Mouse (Mus musculus): Measurements from ENCODE around the gene Stox2. TPM values are rescaled to one million over a fixed set of nuclear protein-coding genes. Genes with fewer than 3 reads are reported as not detected.

Gene Stox2
- total RNA-seq, 2 experiments from 2014 or later = 85.0 to 89.4 TPM

DNA sequence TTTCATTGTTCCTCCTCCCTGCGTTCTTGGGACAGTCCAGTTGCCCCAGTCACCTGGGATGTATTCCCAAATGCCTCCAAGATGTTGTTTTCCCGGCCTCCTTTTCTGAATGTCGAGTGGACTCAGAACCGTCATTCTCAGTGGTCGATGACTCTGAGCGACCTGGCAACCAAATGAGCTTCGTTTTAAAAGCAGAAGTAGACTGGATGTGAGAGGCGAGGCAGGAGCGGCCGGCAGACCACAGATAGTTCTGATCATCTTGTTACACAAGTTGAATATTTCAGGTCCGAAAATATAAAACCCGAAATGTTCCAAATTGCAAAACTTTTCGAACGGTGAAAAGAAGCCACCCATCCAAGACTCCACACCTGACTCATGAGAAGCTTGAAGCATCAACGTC, 76.2 kb downstream of the Stox2 start:
- no peak for DNase-seq (ENCODE audit: extremely low spot score in 1 of 2, low spot score in 2 of 2)
- intact Hi-C loops (cut with DNase I) = loop anchor here (2.0 to 10.0 kb wide), 5 partner anchors 353 to 1128 kb away; partner anchors contain the start of gene Cenpu

DNA sequence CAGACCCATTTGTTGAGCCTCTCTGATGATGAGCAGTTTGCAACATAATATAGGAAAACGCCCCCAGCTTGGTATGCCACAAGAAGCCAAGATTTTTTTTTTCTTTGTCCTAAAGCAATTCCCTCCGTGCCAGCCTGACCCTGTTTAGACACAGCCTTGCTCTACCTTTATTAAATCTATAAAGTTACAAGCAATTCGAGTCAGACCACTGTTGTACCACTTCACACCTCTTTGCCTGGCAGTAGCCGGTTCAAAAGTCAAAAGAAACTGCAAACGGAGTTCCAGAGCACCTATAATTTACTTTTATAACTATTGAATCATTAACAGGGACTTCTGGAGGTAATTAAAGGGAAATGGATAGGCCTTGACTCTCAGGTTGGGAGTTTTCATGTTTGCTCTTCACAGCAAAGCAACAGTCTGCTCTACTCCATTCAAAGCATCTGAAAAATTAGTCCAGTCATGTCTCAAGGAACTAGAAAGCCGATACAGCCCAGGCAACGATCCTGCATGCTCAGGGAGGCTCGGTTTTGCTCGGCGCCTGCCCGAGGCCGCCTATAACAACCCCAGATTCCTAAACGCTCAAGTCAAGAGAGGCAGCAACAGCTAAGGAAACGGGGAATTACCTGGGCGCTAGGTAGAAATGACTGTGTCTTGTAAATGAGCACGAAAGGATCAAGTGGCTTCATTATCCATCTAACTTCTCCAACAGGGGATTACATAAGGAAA, 77.0 kb downstream of the Stox2 start:
- no peak for DNase-seq (ENCODE audit: extremely low spot score in 1 of 2, low spot score in 2 of 2)
- intact Hi-C loops (cut with DNase I) = no loop called here

DNA sequence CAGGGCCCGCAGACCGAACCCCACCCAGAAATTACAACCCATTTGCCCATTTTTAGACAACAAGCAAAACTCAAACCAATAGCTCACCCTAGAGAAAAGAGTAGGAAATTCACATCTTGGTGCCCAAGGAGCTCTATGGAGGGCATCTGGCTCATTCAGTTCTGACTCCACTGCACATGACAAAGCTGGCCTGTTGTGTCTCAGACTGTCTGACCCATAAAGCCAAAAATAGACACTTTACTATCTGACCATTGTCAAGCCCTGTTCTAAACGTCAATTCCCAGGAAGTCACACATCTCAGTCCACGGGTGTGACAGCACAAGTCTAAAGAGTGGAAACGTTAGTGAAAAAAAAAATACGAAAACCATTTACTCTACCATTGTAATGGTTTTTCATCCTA, 79.1 kb downstream of the Stox2 start:
- intact Hi-C loops (cut with DNase I) = no loop called here

DNA sequence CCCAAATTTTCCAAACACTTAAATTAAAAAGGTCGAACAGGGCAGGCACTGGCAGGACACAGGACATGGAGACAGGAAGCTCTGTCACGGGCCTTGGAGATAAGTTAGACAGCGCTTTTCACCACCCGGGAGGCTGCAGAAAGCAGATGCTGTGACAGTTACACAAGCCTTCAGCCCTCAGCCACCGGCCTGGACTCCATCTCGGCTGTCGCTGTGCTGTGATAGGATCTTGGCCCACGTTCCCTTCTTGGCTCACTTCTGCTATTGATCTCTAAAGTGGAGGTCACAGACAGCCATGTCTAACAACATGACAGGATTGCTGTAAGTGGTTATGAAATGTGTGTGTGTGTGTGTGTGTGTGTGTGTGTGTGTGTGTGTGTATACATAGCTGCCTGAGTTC, 82.9 kb downstream of the Stox2 start:
- intact Hi-C loops (cut with DNase I) = no loop called here

More for the DNA sequence above, 79.1 kb downstream of the Stox2 start:
- DNase-seq (ENCODE audit: extremely low spot score in 1 of 2, low spot score in 2 of 2) = no peak

DNA sequence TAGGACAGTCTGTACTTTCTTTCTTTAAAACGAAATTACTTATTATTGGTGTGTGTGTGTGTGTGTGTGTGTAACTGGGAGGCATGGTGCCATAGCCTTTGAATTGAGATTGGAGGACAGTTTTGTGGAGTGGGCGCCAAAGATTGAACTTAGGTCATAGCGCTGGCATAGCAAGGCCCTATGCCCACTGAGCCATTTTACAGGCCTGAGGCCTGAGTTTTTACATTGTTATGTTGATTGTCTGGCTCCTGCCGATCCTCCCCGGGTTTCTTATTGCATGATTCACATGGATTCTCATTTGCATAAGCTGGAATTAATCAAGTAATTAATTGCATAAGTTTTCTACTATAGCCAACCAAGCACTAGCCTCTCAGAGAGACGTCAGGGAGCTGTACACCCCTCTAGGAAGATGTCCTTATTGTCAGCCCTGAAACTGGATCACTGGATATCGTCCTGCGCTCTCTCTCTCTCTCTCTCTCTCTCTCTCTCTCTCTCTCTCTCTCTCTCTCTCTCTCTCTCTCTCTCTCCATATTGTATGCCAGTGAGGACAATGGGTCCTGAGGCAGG, 90.7 kb downstream of the Stox2 start:
- intact Hi-C loops (cut with DNase I) = loop anchor here (10.0 kb wide), 1 partner anchor 151 kb away; no protein-coding TSS in a partner anchor
- DNase-seq (ENCODE audit: extremely low spot score in 1 of 2, low spot score in 2 of 2) = no peak

More for the DNA sequence above, 82.9 kb downstream of the Stox2 start:
- no peak for DNase-seq (ENCODE audit: extremely low spot score in 1 of 2, low spot score in 2 of 2)

DNA sequence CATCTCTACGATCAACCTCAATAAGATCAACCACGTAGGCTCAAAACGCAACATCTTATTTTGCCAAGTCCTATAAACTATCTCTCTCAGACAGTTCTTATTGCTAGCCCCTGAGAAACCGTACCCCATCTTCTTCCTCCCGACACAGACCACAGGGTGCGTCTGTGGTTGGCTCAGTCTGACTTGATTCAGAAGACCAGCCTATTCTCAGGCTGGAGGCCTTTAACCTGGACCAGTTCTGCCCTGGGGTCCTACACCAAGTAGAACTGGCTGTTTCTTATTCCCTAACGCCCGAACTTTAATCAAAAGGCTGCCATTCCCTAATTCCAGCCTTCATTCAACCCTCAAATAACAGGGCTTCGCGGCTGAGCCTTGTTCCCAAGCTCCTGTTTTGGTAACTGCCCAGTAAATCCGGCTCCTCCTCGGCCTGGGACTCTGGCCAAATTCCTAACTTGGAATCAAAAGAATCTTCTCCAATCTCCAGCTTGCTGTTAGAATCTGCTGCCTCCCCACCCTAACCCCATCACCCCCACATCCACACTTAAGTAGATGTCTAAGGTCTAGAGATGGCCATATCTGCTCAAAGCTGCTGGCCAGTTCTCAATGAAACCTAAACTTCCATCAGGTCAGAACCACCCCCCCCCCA, 91.5 kb downstream of the Stox2 start:
- intact Hi-C loops (cut with DNase I) = loop anchor here (10.0 kb wide), 1 partner anchor 150 kb away; no protein-coding TSS in a partner anchor
- DNase-seq (ENCODE audit: extremely low spot score in 1 of 2, low spot score in 2 of 2) = peak; percentile 46 to 70

DNA sequence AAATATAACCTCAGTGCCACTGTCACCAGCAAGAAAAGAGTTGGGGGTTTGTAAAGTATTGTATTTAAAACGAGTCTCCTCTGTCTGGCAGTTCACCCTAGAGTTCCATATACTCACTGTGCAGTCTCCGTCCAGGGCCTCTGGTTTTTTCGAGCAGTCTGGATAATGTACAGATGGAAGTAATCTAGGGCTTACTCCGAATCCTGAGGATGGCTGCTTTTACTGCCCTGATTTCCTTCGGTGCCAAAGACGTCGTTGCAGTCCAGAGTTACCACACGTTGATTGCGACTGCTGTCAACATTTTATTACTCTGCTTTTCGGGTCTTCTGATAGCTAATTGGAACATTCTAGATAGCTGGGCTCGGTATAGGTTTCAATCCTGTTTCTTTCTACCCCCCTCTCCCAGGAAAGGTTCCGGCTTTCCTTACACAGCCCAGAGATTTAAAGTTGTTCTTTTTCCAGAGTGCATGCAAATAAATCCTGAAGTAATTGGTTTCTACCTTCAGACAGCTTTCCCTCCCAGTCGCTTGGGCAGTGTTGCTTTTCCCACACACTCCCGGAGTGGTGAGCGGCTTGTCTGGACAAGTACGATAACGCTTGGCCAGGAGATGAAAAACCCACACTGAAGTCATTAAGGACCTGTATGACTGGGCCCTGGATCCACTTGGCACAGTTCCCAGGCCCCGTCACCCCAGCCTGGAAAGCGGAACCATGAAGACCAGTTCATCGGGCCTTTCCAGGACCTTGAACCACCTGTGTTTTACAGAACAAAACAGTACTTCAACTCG, 94.1 kb downstream of the Stox2 start:
- intact Hi-C loops (cut with DNase I) = loop anchor here (10.0 kb wide), 1 partner anchor 147 kb away; no protein-coding TSS in a partner anchor

DNA sequence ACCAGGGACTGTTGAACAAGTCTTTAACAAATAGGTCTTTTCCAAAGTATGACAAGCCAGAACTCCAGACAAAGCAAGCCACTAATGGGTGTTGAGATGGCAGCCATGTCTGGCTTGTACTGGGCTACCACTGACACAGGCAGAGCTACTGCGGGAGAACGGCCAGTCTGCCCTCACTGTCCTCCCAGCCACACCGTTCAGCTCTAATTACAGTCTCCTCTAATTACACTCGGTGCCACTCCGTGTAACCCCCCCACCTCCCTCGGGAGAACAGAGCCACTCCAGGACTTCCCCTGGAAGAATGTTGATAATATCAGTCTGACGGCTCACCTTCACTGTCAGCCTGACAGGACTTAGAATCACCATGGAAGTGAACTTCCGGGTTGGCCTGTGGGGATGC, 97.1 kb downstream of the Stox2 start:
- intact Hi-C loops (cut with DNase I) = loop anchor here (5.0 kb wide), 1 partner anchor 62 kb away; no protein-coding TSS in a partner anchor
- DNase-seq (ENCODE audit: extremely low spot score in 1 of 2, low spot score in 2 of 2) = no peak

More for the DNA sequence above, 94.1 kb downstream of the Stox2 start:
- DNase-seq (ENCODE audit: extremely low spot score in 1 of 2, low spot score in 2 of 2) = peak in 1 of 2 experiments; percentile 41

DNA sequence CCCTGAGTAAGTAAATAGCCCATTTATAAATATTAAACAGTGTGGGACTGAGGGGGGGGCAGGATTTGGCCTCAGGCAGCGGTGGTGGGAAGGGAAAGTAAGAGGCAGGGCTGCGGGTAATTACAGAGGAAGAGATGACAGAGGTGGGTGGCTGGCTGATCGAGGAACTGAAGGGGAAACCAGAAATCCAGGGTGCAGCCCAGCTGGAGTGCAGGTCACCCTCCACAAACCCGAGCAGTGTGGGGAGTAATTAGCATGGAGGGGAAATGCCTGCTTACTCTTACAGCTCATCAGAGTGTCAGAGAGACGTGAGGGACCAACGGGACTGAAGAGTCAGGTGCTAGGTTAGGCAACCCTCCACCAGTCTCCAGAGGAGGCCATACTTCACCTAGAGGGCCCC, 98.4 kb downstream of the Stox2 start:
- DNase-seq (ENCODE audit: extremely low spot score in 1 of 2, low spot score in 2 of 2) = no peak
- intact Hi-C loops (cut with DNase I) = loop anchor here (5.0 kb wide), 1 partner anchor 61 kb away; no protein-coding TSS in a partner anchor

DNA sequence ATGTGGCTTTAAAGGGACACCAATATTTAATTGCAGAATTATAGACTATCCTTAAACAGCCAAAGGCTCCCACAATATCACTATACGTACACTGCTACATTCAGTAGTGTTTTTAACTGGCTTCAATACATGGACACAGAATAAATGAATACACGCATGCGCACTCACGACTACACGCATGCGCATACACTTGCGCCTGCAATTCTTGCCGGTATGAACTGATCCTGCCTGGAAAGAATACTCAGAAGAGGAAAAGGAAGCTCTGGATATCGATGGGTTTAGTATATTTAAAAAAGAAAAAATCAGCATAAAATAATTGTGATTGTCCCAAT, 100.4 kb downstream of the Stox2 start:
- peak; percentile 73 to 86 for DNase-seq (ENCODE audit: extremely low spot score in 1 of 2, low spot score in 2 of 2)
- intact Hi-C loops (cut with DNase I) = loop anchor here (5.0 kb wide), 1 partner anchor 58 kb away; no protein-coding TSS in a partner anchor

DNA sequence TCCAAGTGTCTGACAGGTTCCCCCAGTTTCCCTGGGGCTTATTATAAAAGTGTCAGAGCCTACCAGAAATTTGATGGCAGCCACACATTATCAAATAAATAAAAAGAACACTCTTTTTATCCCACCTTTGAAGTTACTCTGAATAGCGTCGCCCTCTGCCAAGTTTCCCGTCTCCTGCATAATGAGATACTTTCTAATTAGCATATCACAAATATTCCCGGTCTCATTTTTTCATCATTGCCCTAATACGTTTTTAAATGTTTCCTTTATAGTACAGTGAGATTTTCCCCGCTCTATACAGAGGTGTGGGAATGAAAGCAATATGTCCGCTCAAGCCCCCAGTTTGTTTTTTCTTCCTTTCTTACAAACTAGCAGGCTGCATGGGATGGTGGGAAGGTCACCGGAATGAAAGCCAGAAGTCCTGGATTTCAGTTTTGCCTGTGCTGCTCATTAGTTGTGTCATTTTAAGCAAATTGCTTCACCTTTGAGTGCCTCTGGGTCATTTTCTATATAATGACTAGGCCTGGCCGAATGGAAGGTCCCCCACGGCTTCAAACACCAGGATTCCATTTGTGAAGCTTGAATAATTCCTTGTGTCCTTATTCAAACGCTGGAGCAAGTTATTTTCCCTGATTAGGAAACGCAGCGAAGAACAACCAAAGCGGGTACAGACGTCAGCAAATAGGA, 100.9 kb downstream of the Stox2 start:
- no peak for DNase-seq (ENCODE audit: extremely low spot score in 1 of 2, low spot score in 2 of 2)

DNA sequence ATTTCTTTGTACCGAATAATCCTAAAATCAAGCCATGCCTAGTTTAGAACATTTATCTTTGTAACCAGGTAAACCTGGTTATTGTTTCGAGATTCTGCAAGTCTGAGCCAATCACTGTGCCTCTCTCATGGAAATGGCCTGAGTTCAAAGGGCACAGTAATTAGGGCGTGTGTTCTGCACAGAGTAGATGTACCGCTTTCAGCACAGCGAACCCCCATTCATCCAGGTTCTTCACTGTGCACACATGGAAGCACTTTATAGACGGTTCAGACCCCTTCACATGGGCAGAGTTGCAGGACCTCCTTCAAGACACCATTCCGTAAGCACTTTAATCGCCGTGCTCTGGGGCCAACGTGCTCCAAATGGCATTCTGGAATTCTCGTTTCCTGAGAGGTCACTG, 104.7 kb downstream of the Stox2 start:
- no peak for DNase-seq (ENCODE audit: extremely low spot score in 1 of 2, low spot score in 2 of 2)
- intact Hi-C loops (cut with DNase I) = no loop called here

More for the DNA sequence above, 100.9 kb downstream of the Stox2 start:
- intact Hi-C loops (cut with DNase I) = loop anchor here (5.0 kb wide), 1 partner anchor 58 kb away; no protein-coding TSS in a partner anchor

DNA sequence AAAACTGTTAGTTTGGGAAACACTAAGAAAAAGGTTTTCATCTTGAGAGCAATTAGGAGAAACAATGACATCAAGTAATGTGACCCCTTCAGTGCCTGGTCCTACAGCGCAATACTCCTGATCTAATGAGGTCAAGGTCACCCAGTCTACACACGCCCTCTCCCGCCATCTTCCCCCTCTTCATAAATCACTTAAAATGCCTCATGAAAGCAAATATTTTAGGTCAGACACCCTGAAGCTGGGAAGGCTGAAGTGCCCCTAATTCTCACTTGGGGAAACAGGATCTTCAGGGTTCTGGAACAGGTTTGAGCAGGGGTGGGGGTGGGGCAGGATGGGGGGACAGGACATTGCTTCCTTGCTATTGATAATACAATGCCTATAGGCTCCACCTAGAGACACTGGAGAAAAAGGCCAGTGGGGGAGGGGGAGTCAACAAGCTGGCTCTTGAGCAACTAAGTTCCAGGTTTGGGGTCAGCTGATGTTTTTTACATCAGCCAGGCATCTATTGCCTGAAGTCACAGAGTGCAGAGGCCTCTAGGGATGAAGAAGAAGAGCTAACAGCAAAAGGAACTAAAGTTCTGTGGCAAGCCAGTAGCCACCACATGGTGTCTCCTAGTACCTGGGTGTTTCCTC, 107.4 kb downstream of the Stox2 start:
- intact Hi-C loops (cut with DNase I) = no loop called here

DNA sequence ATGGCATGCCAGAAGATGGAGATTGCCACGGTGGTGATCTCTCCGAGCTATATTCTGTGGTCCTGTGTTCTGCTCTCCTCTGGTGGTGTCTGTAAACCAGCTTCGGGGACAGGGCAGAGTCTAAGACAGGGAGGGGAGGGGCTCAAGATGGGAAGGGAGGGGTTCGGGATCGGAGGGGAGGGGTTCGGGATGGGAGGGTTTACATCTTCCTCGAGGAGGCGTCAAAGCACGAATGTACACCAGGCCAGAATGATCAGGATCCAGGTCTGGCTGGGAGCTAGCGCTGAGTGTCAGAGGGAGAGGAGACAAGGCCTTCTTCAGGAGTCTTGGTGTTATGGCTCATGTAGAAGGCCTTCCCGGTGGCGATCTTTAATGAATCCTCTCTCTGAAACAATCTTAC, 109.7 kb downstream of the Stox2 start:
- no peak for DNase-seq (ENCODE audit: extremely low spot score in 1 of 2, low spot score in 2 of 2)
- intact Hi-C loops (cut with DNase I) = no loop called here

More for the DNA sequence above, 107.4 kb downstream of the Stox2 start:
- DNase-seq (ENCODE audit: extremely low spot score in 1 of 2, low spot score in 2 of 2) = no peak

DNA sequence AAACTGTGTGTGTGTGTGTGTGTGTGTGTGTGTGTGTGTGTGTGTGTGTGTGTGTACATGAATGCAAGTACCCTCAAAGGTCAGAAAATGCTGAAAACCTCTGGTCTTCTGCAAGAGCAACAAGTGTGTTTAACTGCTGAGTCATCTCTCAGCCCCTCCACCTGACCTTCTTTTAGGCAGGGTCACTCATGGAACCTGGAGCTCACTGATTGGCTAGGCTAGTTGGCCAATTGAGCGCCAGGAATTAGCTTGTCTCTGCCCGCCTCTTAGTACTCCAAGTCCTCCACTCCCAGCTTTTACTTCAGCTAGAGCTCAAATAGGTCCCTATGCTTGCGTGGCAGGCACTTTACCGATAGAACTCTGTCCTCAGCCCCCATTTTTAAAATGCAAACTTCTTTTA, 110.2 kb downstream of the Stox2 start:
- intact Hi-C loops (cut with DNase I) = no loop called here
- DNase-seq (ENCODE audit: extremely low spot score in 1 of 2, low spot score in 2 of 2) = no peak

DNA sequence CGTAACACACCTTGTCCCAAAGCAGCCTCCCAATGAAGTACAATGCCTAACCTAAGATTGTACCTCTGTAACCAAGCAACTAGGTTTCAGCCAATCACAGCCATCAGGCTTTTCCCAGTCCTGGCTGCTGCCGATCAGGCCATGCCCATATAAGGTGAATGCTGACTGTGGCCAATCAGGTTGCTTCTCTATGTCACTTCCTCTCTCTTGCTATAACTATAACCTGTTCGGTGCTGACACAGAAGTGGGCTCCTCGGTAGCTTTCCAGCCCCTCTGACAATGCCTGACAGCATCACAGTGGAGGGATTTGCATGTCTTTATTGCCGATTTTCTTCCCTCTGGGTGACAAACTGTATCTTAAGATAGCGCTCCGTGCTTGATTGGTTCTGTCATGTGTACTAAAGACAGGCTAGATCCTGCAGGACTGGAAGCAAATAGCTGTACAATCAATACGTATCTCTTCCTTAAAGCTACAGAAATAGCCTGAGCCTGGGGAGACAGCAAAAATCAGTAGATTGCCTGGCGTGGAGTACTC, 111.9 kb downstream of the Stox2 start:
- intact Hi-C loops (cut with DNase I) = no loop called here
- DNase-seq (ENCODE audit: extremely low spot score in 1 of 2, low spot score in 2 of 2) = peak; percentile 68 to 89

DNA sequence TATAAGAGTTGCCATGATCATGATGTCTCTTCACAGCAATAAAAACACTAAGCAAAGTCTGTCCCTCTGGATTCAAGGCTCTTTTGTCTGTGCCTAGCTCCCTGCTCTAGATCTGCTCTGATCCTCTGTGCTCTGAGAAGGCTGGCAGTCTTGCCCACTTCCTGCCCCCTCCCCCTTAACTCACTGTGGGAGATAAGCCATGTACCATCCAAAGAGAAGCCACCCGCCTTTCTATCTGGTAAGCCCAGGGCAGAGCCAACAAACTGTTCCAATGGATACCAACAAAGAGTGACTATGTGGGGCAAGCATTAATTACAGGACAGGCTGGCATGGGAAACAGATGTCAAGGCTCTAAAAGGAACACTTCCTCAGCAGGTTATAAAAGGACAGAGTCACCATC, 113.2 kb downstream of the Stox2 start:
- intact Hi-C loops (cut with DNase I) = no loop called here

DNA sequence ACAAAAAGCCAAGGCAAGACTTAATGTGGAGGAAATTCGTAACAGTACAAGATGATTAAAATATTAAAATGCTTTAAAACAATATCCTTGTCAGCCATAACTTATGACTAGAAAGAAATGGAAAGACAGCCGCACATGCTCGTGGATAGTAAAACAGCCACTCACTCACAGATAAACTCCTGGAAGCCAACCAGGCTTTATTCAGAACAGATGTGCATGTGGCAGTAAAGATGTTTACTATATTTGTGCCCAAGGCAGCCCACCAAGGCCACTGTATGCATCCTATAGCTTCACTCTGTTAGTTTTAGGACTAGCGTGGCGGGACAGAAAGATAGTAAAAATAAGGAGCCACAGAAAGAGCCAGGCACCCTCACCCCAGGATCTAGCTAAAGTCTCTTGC, 115.2 kb downstream of the Stox2 start:
- no peak for DNase-seq (ENCODE audit: extremely low spot score in 1 of 2, low spot score in 2 of 2)
- intact Hi-C loops (cut with DNase I) = no loop called here

More for the DNA sequence above, 113.2 kb downstream of the Stox2 start:
- DNase-seq (ENCODE audit: extremely low spot score in 1 of 2, low spot score in 2 of 2) = no peak
